Mouse (Mus musculus) spleen, adult 10 weeks (tissue): ENCODE results near the gene 1600014C23Rik. TPM values are rescaled to one million over a fixed set of nuclear protein-coding genes. Genes with fewer than 3 reads are reported as not detected.

Experiments used
- polyA plus RNA-seq: library from polyadenylated mRNA; stranded (reverse); fragments of 350-450 nt; fragmentation: Illumina TruSeq; extraction: RNeasy Lipid Tissue Mini Kit (QIAGEN cat#74804); gene quantifications from one replicate; pipeline ENCODE4 v1.2.3, GENCODE M21; 2015; ENCODE audit warnings: low replicate concordance; ENCODE audit not compliant: insufficient read depth

1600014C23Rik gene
- not detected for polyA plus RNA-seq

DNA sequence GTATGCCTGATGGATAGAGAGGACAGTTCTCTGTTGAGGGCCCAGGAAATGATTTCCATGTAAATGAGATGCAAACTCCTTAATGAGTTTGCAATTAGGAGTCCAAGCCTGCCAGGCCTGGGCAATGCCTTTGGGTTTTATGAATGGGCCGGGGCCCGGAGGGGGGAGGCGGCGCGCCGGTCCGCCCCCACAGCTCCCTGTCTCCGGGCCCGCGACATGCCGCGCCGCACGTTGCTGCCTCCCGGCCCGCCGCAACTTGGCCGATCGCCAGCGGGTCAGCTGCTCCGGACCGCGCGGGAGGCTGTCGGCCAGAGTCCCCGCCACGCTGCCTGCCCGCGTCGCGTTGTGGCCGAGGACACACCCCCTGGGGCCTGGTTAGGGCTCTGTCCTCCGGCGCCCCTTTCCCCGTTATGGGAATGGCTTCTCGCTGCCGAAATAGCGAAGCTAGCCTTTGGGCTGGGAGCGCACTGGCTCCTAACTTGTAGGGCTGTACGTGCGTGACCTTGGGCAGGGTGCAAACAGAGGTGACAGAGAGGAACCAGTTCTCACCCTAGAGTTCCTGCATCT, at the start of gene 1600014C23Rik:
Gene 1600014C23Rik (minus strand): TSS at position 110 of the 567 bp plus-strand sequence.

GRCm38 (mm10) chr17:45686716-45687115, 46.9 kb downstream of the 1600014C23Rik start, which contains the start of gene Tmem63b:
Gene Tmem63b (minus strand): TSS chr17:45686905.

DNA sequence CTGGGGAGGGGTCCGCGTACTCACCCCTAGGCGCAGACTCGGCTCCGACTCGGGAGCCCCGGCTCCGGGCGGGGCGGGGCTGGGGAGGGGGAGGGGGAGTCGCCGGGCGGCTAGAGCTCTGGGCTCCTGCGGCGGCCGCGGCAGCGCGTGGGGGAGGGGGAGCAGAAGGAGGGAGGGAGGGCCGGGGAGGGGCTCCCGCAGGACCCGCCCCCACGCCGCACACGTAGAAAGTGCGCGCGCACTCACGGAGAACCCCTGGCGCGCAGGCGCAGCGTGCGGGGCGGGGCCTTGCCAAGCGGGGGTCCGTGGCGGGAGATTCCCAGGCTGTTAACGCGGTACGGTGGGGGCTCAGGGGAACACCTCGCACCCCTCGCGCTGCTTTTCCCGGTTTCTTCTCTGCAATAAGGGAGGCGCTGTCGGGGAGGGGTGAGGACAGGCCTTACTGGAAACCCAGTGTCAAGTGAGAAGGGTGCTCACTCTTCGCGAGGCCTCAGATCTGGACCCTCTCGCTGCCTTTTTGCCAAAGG, 47.5 kb downstream of the 1600014C23Rik start, which contains the start of gene Mrpl14:
Gene Mrpl14 (plus strand): TSS at position 230 of the 527 bp plus-strand sequence.

Other genes starting within 250 kb of the 1600014C23Rik start
- 2.9 TPM for gene Aars2, start 227.0 kb downstream of the 1600014C23Rik start, polyA plus RNA-seq
- 0.37 TPM for gene Tcte1, start 210.4 kb downstream of the 1600014C23Rik start, polyA plus RNA-seq
- gene Tmem151b, start 184.2 kb downstream of the 1600014C23Rik start, polyA plus RNA-seq: 1.0 TPM
- 69.2 TPM for gene Nfkbie, start 178.1 kb downstream of the 1600014C23Rik start, polyA plus RNA-seq
- 32.4 TPM for gene Slc35b2, start 170.0 kb downstream of the 1600014C23Rik start, polyA plus RNA-seq
- gene Hsp90ab1, start 160.6 kb downstream of the 1600014C23Rik start, polyA plus RNA-seq: 1,285 TPM
- gene Slc29a1, start 134.2 kb downstream of the 1600014C23Rik start, polyA plus RNA-seq: 45.2 TPM
- not detected for gene Mymx, start 131.7 kb downstream of the 1600014C23Rik start, polyA plus RNA-seq
- gene Capn11, start 74.5 kb downstream of the 1600014C23Rik start, polyA plus RNA-seq: not detected
- gene Mrpl14, start 47.5 kb downstream of the 1600014C23Rik start, polyA plus RNA-seq: 13.9 TPM
- 14.2 TPM for gene Tmem63b, start 46.9 kb downstream of the 1600014C23Rik start, polyA plus RNA-seq